Mouse (Mus musculus) embryonic fibroblast, embryonic 13.5 days (primary cell): Measurements from ENCODE around the gene Cd300e.

Experiments
- CTCF ChIP-seq: IDR thresholded peaks from 2 replicates; pipeline ENCODE4 v1.5.1; 2011; ENCODE audit warnings: mild to moderate bottlenecking, control low read depth, low read length, moderate library complexity, borderline replicate concordance; ENCODE audit not compliant: insufficient read depth
- POLR2A ChIP-seq: IDR thresholded peaks from 2 replicates; pipeline ENCODE4 v1.6.1; 2011; ENCODE audit warnings: low read depth, mild to moderate bottlenecking, control low read depth, low read length, moderate library complexity

DNA sequence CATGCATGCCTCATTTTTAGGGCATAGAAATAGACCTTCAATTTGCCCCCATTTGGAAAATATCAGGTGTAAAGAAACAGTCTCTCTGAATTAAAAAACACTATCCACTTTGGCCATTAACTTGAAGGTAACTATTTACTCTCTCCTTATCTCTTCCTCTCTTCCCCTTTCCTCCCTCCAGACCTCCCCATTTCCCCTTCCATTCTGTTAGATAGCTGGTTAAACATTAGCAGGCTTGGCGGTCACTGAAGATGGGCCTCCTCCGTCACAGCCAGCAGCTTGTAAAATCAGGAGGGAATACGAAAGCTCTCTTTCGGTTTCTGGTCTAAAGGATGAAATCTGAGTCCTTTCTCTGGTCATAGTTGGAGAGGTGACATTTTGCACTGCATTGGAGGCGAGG, 13.9 kb upstream of the Cd300e start:
- no peak for TF ChIP-seq POLR2A
- TF ChIP-seq CTCF: no peak
